Mouse (Mus musculus) liver, embryonic 14.5 days (tissue): ENCODE data around the gene Smim4.

Experiments used
- CTCF ChIP-seq: IDR thresholded peaks from 2 replicates; pipeline ENCODE4 v1.5.1; 2016; ENCODE audit warnings: antibody characterized with exemption, low read depth, control low read depth
- EP300 ChIP-seq: IDR thresholded peaks from 2 replicates; pipeline ENCODE4 v1.6.1; 2016; ENCODE audit warnings: antibody characterized with exemption, low read depth

GRCm38 (mm10) chr14:31165458-31165857 is 36.7 kb upstream of the Smim4 start:
- TF ChIP-seq CTCF (no peak), EP300 (no peak)
